Mouse (Mus musculus) embryonic facial prominence, embryonic 14.5 days (tissue): ENCODE results near the gene Fam163b. TPM values are rescaled to one million over a fixed set of nuclear protein-coding genes. Genes with fewer than 3 reads are reported as not detected.

Experiments
- ATAC-seq: fragments of 200-750 bp; cut with Nextera tagmentation; 2 replicates; pipeline ENCODE4 v1.8.0; 2017; ENCODE audit warnings: low read depth, moderate number of reproducible peaks, moderate TSS enrichment
- DNase-seq: peaks from one replicate; pipeline ENCODE4 v3.0.0-alpha.2; 2015; ENCODE audit warnings: low spot score
- H3K27ac ChIP-seq: fragments of 300-500 bp; sonication (generic); replicated peaks from 2 replicates; pipeline ENCODE4 v1.5.1; 2014; ENCODE audit warnings: low read depth, mild to moderate bottlenecking, low read length, moderate library complexity
- H3K27me3 ChIP-seq: fragments of 300-500 bp; sonication (generic); replicated peaks from 2 replicates; pipeline ENCODE4 v1.6.1; 2014; ENCODE audit warnings: low read length; ENCODE audit not compliant: control insufficient read depth, insufficient read depth
- H3K36me3 ChIP-seq: fragments of 300-500 bp; sonication (generic); 2 replicates; pipeline ENCODE4 v1.6.1; 2014; ENCODE audit warnings: low read length, mixed read lengths; ENCODE audit not compliant: control insufficient read depth, insufficient read depth
- H3K4me1 ChIP-seq: fragments of 300-500 bp; sonication (generic); 2 replicates; pipeline ENCODE4 v1.6.1; 2014; ENCODE audit warnings: antibody characterized with exemption, low read length; ENCODE audit not compliant: control insufficient read depth, insufficient read depth
- H3K4me2 ChIP-seq: fragments of 300-500 bp; sonication (generic); 2 replicates; pipeline ENCODE4 v1.6.1; 2014; ENCODE audit warnings: low read depth, mild to moderate bottlenecking, low read length, moderate library complexity, mixed read lengths
- H3K4me3 ChIP-seq: fragments of 300-500 bp; sonication (generic); 2 replicates; pipeline ENCODE4 v1.5.1; 2014; ENCODE audit warnings: low read depth, mild to moderate bottlenecking, low read length
- H3K9ac ChIP-seq: fragments of 300-500 bp; sonication (generic); 2 replicates; pipeline ENCODE4 v1.6.1; 2014; ENCODE audit warnings: low read depth, mild to moderate bottlenecking, low read length, moderate library complexity, mixed read lengths
- H3K9me3 ChIP-seq: fragments of 300-500 bp; sonication (generic); 2 replicates; pipeline ENCODE4 v1.6.1; 2016; ENCODE audit warnings: low read length; ENCODE audit not compliant: control insufficient read depth
- WGBS: fragments of 180-500 bp; shearing (Covaris S2); extraction: QIAGEN DNeasy Blood & Tissue Kit; methylation state at CpG from one replicate; pipeline ENCODE4 v1.1.7; 2014; 5-methylcytosine and 5-hydroxymethylcytosine counted together
- polyA plus RNA-seq: library from polyadenylated mRNA; unstranded; fragments of >200 nt; fragmentation: Nextera tagmentation; extraction: Ambion mirVana; gene quantifications from 2 replicates; pipeline ENCODE4 v1.2.1, GENCODE M21; 2014

Fam163b gene
- polyA plus RNA-seq, 1 experiment from 2014 or later = 0.31 TPM

- Histone ChIP-seq H3K4me3 (no peak overlapping the region), H3K4me2 (no peak overlapping the region), H3K9ac (no peak overlapping the region), H3K9me3 (no peaks in the 10 kb centered on the region), H3K27me3 (no peaks in the 10 kb centered on the region), H3K4me1 (peaks cover 7% of the 10 kb centered on the region; the same call in 1 of the 2 replicates), H3K36me3 (no peaks in the 10 kb centered on the region), H3K27ac (no peak overlapping the region)
- ATAC-seq (peak; percentile 69; the same call in 1 of the 2 replicates), DNase-seq (peak; percentile 73)
- 67% methylated on average over 3 of the region's 3 CpGs for WGBS
These were observed 72.6 kb downstream of the Fam163b start for GRCm38 (mm10) chr2:27069646-27070045.

- H3K27ac ChIP-seq = no peak overlapping the region
- 44% methylated on average over 2 of the region's 2 CpGs for WGBS
- no peaks in the 10 kb centered on the region for H3K9me3 ChIP-seq
- H3K4me1 ChIP-seq = peaks cover 7% of the 10 kb centered on the region; the same call in 1 of the 2 replicates
- H3K36me3 ChIP-seq = no peaks in the 10 kb centered on the region
- H3K4me2 ChIP-seq = no peak overlapping the region
- ATAC-seq = no peak
- H3K9ac ChIP-seq = no peak overlapping the region
- no peak for DNase-seq
- no peaks in the 10 kb centered on the region for H3K27me3 ChIP-seq
- no peak overlapping the region for H3K4me3 ChIP-seq
These were observed 74.3 kb downstream of the Fam163b start for GRCm38 (mm10) chr2:27067996-27068395.

DNA sequence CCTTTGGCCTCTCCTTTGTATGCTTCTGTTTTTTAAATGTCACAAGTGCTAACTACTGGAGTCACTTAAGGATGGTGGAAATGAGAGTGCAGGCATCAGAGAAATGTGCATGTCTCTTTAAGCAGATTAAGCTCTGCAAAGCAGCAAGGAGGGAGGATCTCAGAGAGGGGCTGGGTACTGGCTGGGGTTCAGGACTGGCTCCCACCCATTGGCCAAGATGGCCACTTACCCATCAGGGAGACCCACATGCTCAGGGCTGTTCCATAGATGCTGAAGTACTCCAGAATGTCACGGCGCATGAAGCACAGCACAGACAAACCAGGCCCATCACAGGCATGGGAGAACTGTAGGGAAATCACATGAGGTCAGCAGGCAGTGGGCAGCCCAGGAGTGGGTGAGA, 75.2 kb downstream of the Fam163b start:
- Histone ChIP-seq H3K4me3 (no peak overlapping the region), H3K4me1 (peaks cover 7% of the 10 kb centered on the region; the same call in 1 of the 2 replicates), H3K27ac (no peak overlapping the region), H3K36me3 (no peaks in the 10 kb centered on the region), H3K27me3 (no peaks in the 10 kb centered on the region), H3K4me2 (no peak overlapping the region), H3K9ac (no peak overlapping the region), H3K9me3 (no peaks in the 10 kb centered on the region)
- WGBS = 92% methylated on average over 2 of the region's 2 CpGs
- no peak for DNase-seq
- ATAC-seq = no peak

Other genes starting within 250 kb of the Fam163b start
- 14.4 and 15.4 TPM in 2 replicates for gene Surf6, start 239.6 kb downstream of the Fam163b start, polyA plus RNA-seq
- gene Med22, start 231.8 kb downstream of the Fam163b start, polyA plus RNA-seq = 30.6 and 36.3 TPM in 2 replicates
- gene Rpl7a, start 231.7 kb downstream of the Fam163b start, polyA plus RNA-seq = 667 and 701 TPM in 2 replicates
- 31.2 and 34.3 TPM in 2 replicates for gene Surf2, start 226.1 kb downstream of the Fam163b start, polyA plus RNA-seq
- 42.9 and 50.8 TPM in 2 replicates for gene Surf1, start 226.0 kb downstream of the Fam163b start, polyA plus RNA-seq
- gene Surf4, start 208.6 kb downstream of the Fam163b start, polyA plus RNA-seq = 272 and 273 TPM in 2 replicates
- 0.07 and 0.16 TPM in 2 replicates for gene Stkld1, start 208.4 kb downstream of the Fam163b start, polyA plus RNA-seq
- 39.5 and 40.8 TPM in 2 replicates for gene Rexo4, start 178.1 kb downstream of the Fam163b start, polyA plus RNA-seq
- not detected in 2 replicates for gene Adamts13, start 169.1 kb downstream of the Fam163b start, polyA plus RNA-seq
- 57.6 and 65.0 TPM in 2 replicates for gene Cacfd1, start 132.6 kb downstream of the Fam163b start, polyA plus RNA-seq
- 0.63 and 1.4 TPM in 2 replicates for gene Slc2a6, start 114.5 kb downstream of the Fam163b start, polyA plus RNA-seq
- 90.3 and 111 TPM in 2 replicates for gene Mymk, start 70.3 kb downstream of the Fam163b start, polyA plus RNA-seq
- gene Adamtsl2, start 63.1 kb downstream of the Fam163b start, polyA plus RNA-seq = 4.6 and 8.0 TPM in 2 replicates
- 2.1 and 3.9 TPM in 2 replicates for gene Dbh, start 22.7 kb upstream of the Fam163b start, polyA plus RNA-seq
- 10.2 and 10.7 TPM in 2 replicates for gene Sardh, start 105.8 kb upstream of the Fam163b start, polyA plus RNA-seq